In the genomic region with DNA sequence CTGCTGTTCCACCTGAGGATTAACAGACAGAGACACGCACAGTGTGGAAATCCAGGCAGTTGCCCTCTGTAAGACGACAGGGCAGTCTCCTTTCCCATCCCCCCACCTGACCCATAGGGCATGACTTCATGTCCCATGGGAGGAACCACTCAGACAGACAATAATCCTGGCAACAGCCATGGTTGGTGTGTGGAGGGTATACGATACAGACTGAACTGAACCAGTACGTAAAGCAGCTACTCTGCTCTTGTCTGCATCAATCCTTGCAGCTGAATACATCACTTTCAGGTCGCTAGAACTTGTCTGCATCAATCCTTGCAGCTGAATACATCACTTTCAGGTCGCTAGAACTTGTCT, we compare ENCODE assay signal across 16 mouse cellular contexts. TPM values are rescaled to one million over a fixed set of nuclear protein-coding genes. Genes with fewer than 3 reads are reported as not detected.
DNase-seq lines count a peak whose midpoint lies in the region; ATAC-seq and TF ChIP-seq lines count a peak whose summit lies in the region.
"Had no signal": no experiment of that assay in that cellular context is flagged by ENCODE, and none has a peak within 500 bp of the region (broad histone marks: within the 10 kb centered on the region; RNA-seq: fewer than 3 reads in every experiment).

No protein-coding gene starts in this region.

- H3K4me2 ChIP-seq in liver, embryonic 13.5 days, result peak overlapping the region; percentile 38; the same call in 1 of the 2 replicates
- H3K4me2 ChIP-seq in midbrain, embryonic 13.5 days (replicated peaks), result 0 out of 2 replicates have a peak overlapping the region, but pooled peaks have one; percentile 29
- H3K4me2 ChIP-seq in stomach, embryonic 15.5 days, result 0 out of 2 replicates have a peak overlapping the region, but pooled peaks have one; percentile 42
- H3K4me2 ChIP-seq: heart, embryonic 15.5 days; kidney, embryonic 15.5 days; neural tube, embryonic 12.5 days had no signal

- DNase-seq in embryo, embryonic 11 days, result peak; percentile 7
- DNase-seq in embryo, embryonic 9.5 days (ENCODE audit: extremely low spot score), result no peak
- no peak for DNase-seq in liver, embryonic 13.5 days
- DNase-seq in liver, result no peak
- DNase-seq in left cerebral cortex, adult 2 months (ENCODE audit: extremely low spot score in 1 of 2, low spot score in 2 of 2), result no peak
- no peak for DNase-seq in layer of hippocampus, adult 9-11 months
- DNase-seq: cerebellum, postnatal 14 days; heart, adult 18-20 months; spleen, adult 18-20 months had no signal

- peak overlapping the region; percentile 61; the same call in 1 of the 2 replicates for H3K27ac ChIP-seq in liver, embryonic 13.5 days
- H3K27ac ChIP-seq in midbrain, embryonic 13.5 days, result no peak overlapping the region
- H3K27ac ChIP-seq in stomach, embryonic 15.5 days, result peak overlapping the region; percentile 83
- no peak overlapping the region for H3K27ac ChIP-seq in left cerebral cortex, adult 2 months
- H3K27ac ChIP-seq: embryonic facial prominence, embryonic 12.5 days; heart, embryonic 15.5 days; kidney, embryonic 15.5 days; limb, embryonic 13.5 days; neural tube, embryonic 12.5 days had no signal

- 54% methylated on average over 6 of the region's 6 CpGs for WGBS in liver, embryonic 13.5 days (ENCODE audit: insufficient replicate concordance)
- 31% methylated on average over 6 of the region's 6 CpGs for WGBS in midbrain, embryonic 13.5 days
- 49% methylated on average over 6 of the region's 6 CpGs for WGBS in stomach, embryonic 15.5 days

- no peak for ATAC-seq in liver, embryonic 13.5 days (ENCODE audit: low read depth)
- peak; percentile 43; the same call in 1 of the 2 replicates for ATAC-seq in midbrain, embryonic 13.5 days
- ATAC-seq in stomach, embryonic 15.5 days (ENCODE audit: insufficient read depth, low FRiP score, low read depth), result no peak

- H3K36me3 ChIP-seq in liver, embryonic 13.5 days, result peaks cover 29% of the 10 kb centered on the region
- no peaks in the 10 kb centered on the region for H3K36me3 ChIP-seq in midbrain, embryonic 13.5 days
- no peaks in the 10 kb centered on the region for H3K36me3 ChIP-seq in stomach, embryonic 15.5 days
- H3K36me3 ChIP-seq: embryonic facial prominence, embryonic 12.5 days; heart, embryonic 15.5 days; kidney, embryonic 15.5 days; limb, embryonic 13.5 days; neural tube, embryonic 12.5 days had no signal

- no peaks in the 10 kb centered on the region for H3K9me3 ChIP-seq in liver, embryonic 13.5 days (replicated peaks)
- H3K9me3 ChIP-seq in midbrain, embryonic 13.5 days, result no peaks in the 10 kb centered on the region
- H3K9me3 ChIP-seq in stomach, embryonic 15.5 days, result no peaks in the 10 kb centered on the region
- H3K9me3 ChIP-seq: embryonic facial prominence, embryonic 12.5 days; heart, embryonic 15.5 days; kidney, embryonic 15.5 days; limb, embryonic 13.5 days; neural tube, embryonic 12.5 days had no signal

- TF ChIP-seq CTCF in left cerebral cortex, adult 2 months (IDR thresholded peaks at IDR 0.05), result no peak

- intact Hi-C loops in left cerebral cortex, adult 2 months (cut with DNase I), result no loop called here

- no peaks in the 10 kb centered on the region for H3K27me3 ChIP-seq in liver, embryonic 13.5 days
- no peaks in the 10 kb centered on the region for H3K27me3 ChIP-seq in midbrain, embryonic 13.5 days
- H3K27me3 ChIP-seq in stomach, embryonic 15.5 days (replicated peaks), result no peaks in the 10 kb centered on the region
- H3K27me3 ChIP-seq: neural tube, embryonic 12.5 days had no signal

- H3K9ac ChIP-seq in liver, embryonic 13.5 days, result no peak overlapping the region
- H3K9ac ChIP-seq in midbrain, embryonic 13.5 days (replicated peaks), result no peak overlapping the region
- H3K9ac ChIP-seq in stomach, embryonic 15.5 days, result no peak overlapping the region
- H3K9ac ChIP-seq: embryonic facial prominence, embryonic 12.5 days; heart, embryonic 15.5 days; kidney, embryonic 15.5 days; limb, embryonic 13.5 days; neural tube, embryonic 12.5 days had no signal

- no peak overlapping the region for H3K4me3 ChIP-seq in liver, embryonic 13.5 days (replicated peaks)
- no peak overlapping the region for H3K4me3 ChIP-seq in midbrain, embryonic 13.5 days (replicated peaks)
- no peak overlapping the region for H3K4me3 ChIP-seq in stomach, embryonic 15.5 days (replicated peaks)
- no peak overlapping the region for H3K4me3 ChIP-seq in left cerebral cortex, adult 2 months
- H3K4me3 ChIP-seq: embryonic facial prominence, embryonic 12.5 days; heart, embryonic 15.5 days; kidney, embryonic 15.5 days; limb, embryonic 13.5 days; neural tube, embryonic 12.5 days had no signal

- H3K4me1 ChIP-seq in liver, embryonic 13.5 days (replicated peaks), result peaks cover 35% of the 10 kb centered on the region
- peaks cover 11% of the 10 kb centered on the region for H3K4me1 ChIP-seq in midbrain, embryonic 13.5 days (replicated peaks)
- H3K4me1 ChIP-seq in stomach, embryonic 15.5 days, result peaks cover 6% of the 10 kb centered on the region; the same call in 1 of the 2 replicates
- H3K4me1 ChIP-seq: embryonic facial prominence, embryonic 12.5 days; limb, embryonic 13.5 days had no signal

RNA-seq across cellular contexts. Expression of a gene that starts 20.0 kb away (rescaled TPM):
- polyA plus RNA-seq in liver, embryonic 13.5 days (2015; fragmentation: Nextera tagmentation; extraction: Ambion mirVana), result 10.4 and 13.0 TPM in 2 replicates
- polyA plus RNA-seq in midbrain, embryonic 13.5 days (2015; fragmentation: Nextera tagmentation; extraction: Ambion mirVana), result 1.4 and 1.5 TPM in 2 replicates
- polyA plus RNA-seq in stomach, embryonic 15.5 days (2015; fragmentation: Nextera tagmentation; extraction: Ambion mirVana), result 8.4 and 9.5 TPM in 2 replicates
- total RNA-seq in left cerebral cortex, adult 2 months (2021), result 1 to 10 TPM; 1.9 to 2.1 TPM

RNA-seq across cellular contexts. Expression of a gene that starts 20.4 kb away (rescaled TPM):
- 9.9 and 13.1 TPM in 2 replicates for polyA plus RNA-seq in liver, embryonic 13.5 days (2015; fragmentation: Nextera tagmentation; extraction: Ambion mirVana)
- 37.1 and 38.4 TPM in 2 replicates for polyA plus RNA-seq in midbrain, embryonic 13.5 days (2015; fragmentation: Nextera tagmentation; extraction: Ambion mirVana)
- 31.0 and 38.2 TPM in 2 replicates for polyA plus RNA-seq in stomach, embryonic 15.5 days (2015; fragmentation: Nextera tagmentation; extraction: Ambion mirVana)
- total RNA-seq in left cerebral cortex, adult 2 months (2021), result 10 to 100 TPM; 30.6 to 32.0 TPM

Comparison
In these comparisons a context has a peak if more than half of its experiments do, and no peak if none do; other contexts are left out.
1. H3K27ac ChIP-seq: peak in liver, embryonic 13.5 days (single experiment) and stomach, embryonic 15.5 days (single experiment); none in midbrain, embryonic 13.5 days (single experiment) and left cerebral cortex, adult 2 months (single experiment).
2. Peak in every context shown above with its lines, with median percentiles within 50 percentile points of each other: H3K4me2 ChIP-seq.